Comparison of ENCODE assay signal across 25 mouse cellular contexts in genomic region chr17:80792605-80793004, GRCm38 (mm10).
DNase-seq lines count a peak whose midpoint lies in the region; ATAC-seq and TF ChIP-seq lines count a peak whose summit lies in the region.
"Had no signal": no experiment of that assay in that cellular context is flagged by ENCODE, and none has a peak within 500 bp of the region (broad histone marks: within the 10 kb centered on the region; RNA-seq: fewer than 3 reads in every experiment).

No protein-coding gene starts in this region.

- H3K27ac ChIP-seq in kidney, adult 2 months (ENCODE audit: insufficient read depth, low read depth, low read length): peak overlapping the region; percentile 32; the same call in 1 of the 2 replicates
- no peak overlapping the region for H3K27ac ChIP-seq in kidney, embryonic 14.5 days (ENCODE audit: low read depth, low read length)
- no peak overlapping the region for H3K27ac ChIP-seq in liver, postnatal 0 days (ENCODE audit: low read depth)
- no peak overlapping the region for H3K27ac ChIP-seq in liver, embryonic 12.5 days
- H3K27ac ChIP-seq in stomach, embryonic 16.5 days (ENCODE audit: low read length): peak overlapping the region; percentile 46; the same call in 1 of the 2 replicates
- H3K27ac ChIP-seq: forebrain, embryonic 10.5 days; forebrain, embryonic 13.5 days; heart, embryonic 13.5 days; hindbrain, embryonic 13.5 days had no signal

- H3K36me3 ChIP-seq in kidney, adult 2 months (ENCODE audit: control insufficient read depth, insufficient read depth, low read length): no peaks in the 10 kb centered on the region
- no peaks in the 10 kb centered on the region for H3K36me3 ChIP-seq in kidney, embryonic 14.5 days (ENCODE audit: control insufficient read depth, insufficient read depth, low read length)
- H3K36me3 ChIP-seq in liver, postnatal 0 days (replicated peaks; ENCODE audit: insufficient read depth, low read length): no peaks in the 10 kb centered on the region
- H3K36me3 ChIP-seq in liver, embryonic 12.5 days: no peaks in the 10 kb centered on the region
- H3K36me3 ChIP-seq in stomach, embryonic 16.5 days (ENCODE audit: control insufficient read depth, insufficient read depth, low read length): no peaks in the 10 kb centered on the region
- H3K36me3 ChIP-seq: forebrain, embryonic 10.5 days; G1E; heart, embryonic 13.5 days; hindbrain, embryonic 13.5 days had no signal

- no peak for DNase-seq in kidney, adult 2 months
- no peak for DNase-seq in liver, postnatal 0 days
- no peak for DNase-seq in MN1 (ENCODE audit: low spot score)
- DNase-seq: adrenal gland, adult 2 months; adrenal gland, postnatal 14 days; B cell, adult 2 months; cerebellum, adult 11 months; cerebellum, adult 8-10 months; cerebellum, postnatal 10 days; gastrocnemius, postnatal 10 days; gastrocnemius, postnatal 36 days; heart, adult 18-20 months; heart, postnatal 14 days; heart, postnatal 4 days had no signal

- ATAC-seq in kidney, embryonic 14.5 days (ENCODE audit: low FRiP score, low TSS enrichment): no peak
- ATAC-seq in liver, postnatal 0 days: peak; percentile 45
- no peak for ATAC-seq in liver, embryonic 12.5 days
- ATAC-seq in granulocyte monocyte progenitor cell, adult 5-6 weeks (replicated peaks; ENCODE audit: poor library complexity, severe bottlenecking): peak; percentile 8; the same call in 1 of the 2 replicates
- ATAC-seq in stomach, embryonic 16.5 days (ENCODE audit: insufficient read depth, low FRiP score): no peak
- ATAC-seq: forebrain, embryonic 13.5 days; forebrain, embryonic 16.5 days; hindbrain, embryonic 16.5 days had no signal

- 31% methylated on average over 4 of the region's 4 CpGs for WGBS in kidney, adult 2 months
- WGBS in kidney, embryonic 14.5 days: 79% methylated on average over 4 of the region's 4 CpGs
- WGBS in liver, postnatal 0 days (ENCODE audit: insufficient replicate concordance): 54% methylated on average over 4 of the region's 4 CpGs
- 61% methylated on average over 4 of the region's 4 CpGs for whole genome bisulfite sequencing in liver, embryonic 12.5 days (ENCODE audit: insufficient replicate concordance)
- WGBS in stomach, embryonic 16.5 days: 70% methylated on average over 4 of the region's 4 CpGs

- no peak for TF ChIP-seq CTCF in kidney, adult 2 months (conservative IDR thresholded peaks at IDR 0.05; ENCODE audit: insufficient read depth, insufficient read length, low read depth, low read length)
- no peak for TF ChIP-seq CTCF in liver, postnatal 0 days (IDR thresholded peaks at IDR 0.05; ENCODE audit: low read depth)

- TF ChIP-seq POLR2A in kidney, adult 2 months (IDR thresholded peaks at IDR 0.05; ENCODE audit: low read depth, low read length): no peak

- no peak for TF ChIP-seq EP300 in liver, postnatal 0 days (IDR thresholded peaks at IDR 0.05; ENCODE audit: low read depth)

- no peak overlapping the region for H3K4me3 ChIP-seq in kidney, adult 2 months (ENCODE audit: insufficient read depth, low read depth, low read length)
- H3K4me3 ChIP-seq in kidney, embryonic 14.5 days (ENCODE audit: low read length): no peak overlapping the region
- H3K4me3 ChIP-seq in liver, postnatal 0 days (ENCODE audit: low read depth, low read length): no peak overlapping the region
- H3K4me3 ChIP-seq in liver, embryonic 12.5 days: no peak overlapping the region
- H3K4me3 ChIP-seq in stomach, embryonic 16.5 days (replicated peaks; ENCODE audit: low read length): no peak overlapping the region
- H3K4me3 ChIP-seq: forebrain, embryonic 10.5 days; forebrain, embryonic 13.5 days; heart, embryonic 13.5 days; hindbrain, embryonic 13.5 days had no signal

- no peaks in the 10 kb centered on the region for H3K27me3 ChIP-seq in kidney, adult 2 months (replicated peaks; ENCODE audit: control insufficient read depth, insufficient read depth, low read length)
- H3K27me3 ChIP-seq in kidney, embryonic 14.5 days (ENCODE audit: control insufficient read depth, insufficient read depth, low read length): no peaks in the 10 kb centered on the region
- H3K27me3 ChIP-seq in liver, postnatal 0 days (ENCODE audit: insufficient read depth, low read length): no peaks in the 10 kb centered on the region
- no peaks in the 10 kb centered on the region for H3K27me3 ChIP-seq in liver, embryonic 12.5 days (replicated peaks)
- no peaks in the 10 kb centered on the region for H3K27me3 ChIP-seq in stomach, embryonic 16.5 days (ENCODE audit: control insufficient read depth, insufficient read depth, low read length)
- H3K27me3 ChIP-seq: forebrain, embryonic 13.5 days; heart, embryonic 13.5 days; hindbrain, embryonic 13.5 days had no signal

- H3K9me3 ChIP-seq in kidney, embryonic 14.5 days (ENCODE audit: control insufficient read depth, low read length): no peaks in the 10 kb centered on the region
- no peaks in the 10 kb centered on the region for H3K9me3 ChIP-seq in liver, postnatal 0 days (ENCODE audit: low read length)
- no peaks in the 10 kb centered on the region for H3K9me3 ChIP-seq in liver, embryonic 12.5 days (replicated peaks)
- H3K9me3 ChIP-seq in stomach, embryonic 16.5 days (replicated peaks; ENCODE audit: control insufficient read depth, low read length): no peaks in the 10 kb centered on the region
- H3K9me3 ChIP-seq: forebrain, embryonic 10.5 days; forebrain, embryonic 13.5 days; hindbrain, embryonic 13.5 days had no signal

- no peak overlapping the region for H3K9ac ChIP-seq in kidney, embryonic 14.5 days (ENCODE audit: low read depth, low read length)
- no peak overlapping the region for H3K9ac ChIP-seq in liver, postnatal 0 days (replicated peaks)
- H3K9ac ChIP-seq in liver, embryonic 12.5 days: no peak overlapping the region
- no peak overlapping the region for H3K9ac ChIP-seq in stomach, embryonic 16.5 days (ENCODE audit: low read length)
- H3K9ac ChIP-seq: forebrain, embryonic 13.5 days; heart, embryonic 13.5 days; hindbrain, embryonic 13.5 days had no signal

- H3K4me2 ChIP-seq in kidney, embryonic 14.5 days (replicated peaks; ENCODE audit: low read depth, low read length): no peak overlapping the region
- no peak overlapping the region for H3K4me2 ChIP-seq in liver, postnatal 0 days (ENCODE audit: low read depth, low read length)
- no peak overlapping the region for H3K4me2 ChIP-seq in liver, embryonic 12.5 days
- no peak overlapping the region for H3K4me2 ChIP-seq in stomach, embryonic 16.5 days (ENCODE audit: low read depth, low read length)
- H3K4me2 ChIP-seq: forebrain, embryonic 13.5 days; heart, embryonic 13.5 days; hindbrain, embryonic 13.5 days had no signal

- H3K4me1 ChIP-seq in kidney, adult 2 months (ENCODE audit: control insufficient read depth, insufficient read depth, low read length): peaks cover 12% of the 10 kb centered on the region
- no peaks in the 10 kb centered on the region for H3K4me1 ChIP-seq in kidney, embryonic 14.5 days (ENCODE audit: control insufficient read depth, insufficient read depth, low read length)
- no peaks in the 10 kb centered on the region; the same call in 1 of the 2 replicates for H3K4me1 ChIP-seq in liver, postnatal 0 days (ENCODE audit: insufficient read depth)
- no peaks in the 10 kb centered on the region for H3K4me1 ChIP-seq in liver, embryonic 12.5 days
- H3K4me1 ChIP-seq in stomach, embryonic 16.5 days (ENCODE audit: control insufficient read depth, insufficient read depth, low read length): peaks cover 4% of the 10 kb centered on the region; the same call in 1 of the 2 replicates
- H3K4me1 ChIP-seq: forebrain, embryonic 13.5 days; hindbrain, embryonic 13.5 days had no signal

Comparison
In these comparisons a context has a peak if more than half of its experiments do, and no peak if none do; other contexts are left out.
1. H3K27ac ChIP-seq: peak in kidney, adult 2 months (single experiment) and stomach, embryonic 16.5 days (single experiment); none in kidney, embryonic 14.5 days (single experiment), liver, postnatal 0 days (single experiment) and liver, embryonic 12.5 days (single experiment).
2. ATAC-seq: peak in liver, postnatal 0 days (single experiment) and granulocyte monocyte progenitor cell, adult 5-6 weeks (single experiment); none in kidney, embryonic 14.5 days (single experiment), liver, embryonic 12.5 days (single experiment) and stomach, embryonic 16.5 days (single experiment).